Mouse (Mus musculus): ENCODE results near the gene Ndufs2. TPM values are rescaled to one million over a fixed set of nuclear protein-coding genes. Genes with fewer than 3 reads are reported as not detected.
A peak's percentile ranks its signal among the peaks of the same experiment; 100 is the strongest.
"Not testable (repeated sequence)": the region's sequence is repeated elsewhere in the genome, so short reads cannot be mapped to it uniquely, and the experiment has no call there.

The Ndufs2 gene
- total RNA-seq, 2 experiments from 2014 or later, result 804 to 821 TPM

DNA sequence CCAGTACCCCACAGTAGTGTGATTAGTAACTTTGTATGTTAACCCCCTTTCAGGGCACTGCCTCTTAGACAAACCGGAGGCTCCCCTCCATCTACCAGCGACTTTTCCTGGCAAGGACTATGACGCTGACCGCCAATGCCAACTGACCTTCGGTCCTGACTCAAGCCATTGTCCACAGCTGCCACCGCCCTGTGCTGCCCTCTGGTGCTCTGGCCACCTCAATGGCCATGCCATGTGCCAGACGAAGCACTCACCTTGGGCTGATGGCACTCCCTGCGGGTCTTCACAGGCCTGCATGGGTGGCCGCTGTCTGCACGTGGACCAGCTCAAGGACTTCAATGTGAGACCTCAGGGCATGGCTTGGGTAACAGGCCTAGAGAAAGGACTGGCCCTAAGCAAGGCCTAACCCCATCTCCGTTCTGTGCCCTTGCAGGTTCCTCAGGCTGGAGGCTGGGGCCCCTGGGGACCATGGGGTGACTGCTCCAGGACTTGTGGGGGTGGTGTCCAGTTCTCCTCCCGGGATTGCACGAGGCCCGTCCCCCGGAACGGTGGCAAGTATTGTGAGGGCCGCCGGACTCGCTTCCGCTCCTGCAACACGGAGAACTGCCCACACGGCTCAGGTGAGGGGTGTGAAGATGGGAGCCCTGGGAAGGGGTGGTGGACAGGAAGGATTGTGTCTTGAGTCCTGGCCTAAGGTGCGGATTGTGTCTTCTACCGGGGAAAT, 5.1 kb upstream of the Ndufs2 start:
- no peak for DNase-seq (ENCODE audit: low spot score)

DNA sequence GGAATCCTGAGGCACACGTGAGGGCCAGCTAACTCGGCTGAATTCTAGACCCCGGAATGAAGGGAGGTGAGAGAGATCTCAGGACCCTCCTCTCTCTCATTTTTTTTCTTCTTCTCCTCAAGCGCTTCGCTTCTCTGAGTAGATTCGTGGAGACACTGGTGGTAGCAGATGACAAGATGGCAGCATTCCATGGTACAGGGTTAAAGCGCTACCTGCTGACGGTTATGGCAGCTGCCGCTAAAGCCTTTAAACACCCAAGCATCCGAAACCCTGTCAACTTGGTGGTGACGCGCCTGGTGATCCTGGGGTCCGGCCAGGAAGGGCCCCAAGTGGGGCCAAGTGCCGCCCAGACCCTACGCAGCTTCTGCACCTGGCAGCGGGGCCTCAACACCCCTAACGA, 1.2 kb upstream of the Ndufs2 start:
- no peak for DNase-seq (ENCODE audit: low spot score)

DNA sequence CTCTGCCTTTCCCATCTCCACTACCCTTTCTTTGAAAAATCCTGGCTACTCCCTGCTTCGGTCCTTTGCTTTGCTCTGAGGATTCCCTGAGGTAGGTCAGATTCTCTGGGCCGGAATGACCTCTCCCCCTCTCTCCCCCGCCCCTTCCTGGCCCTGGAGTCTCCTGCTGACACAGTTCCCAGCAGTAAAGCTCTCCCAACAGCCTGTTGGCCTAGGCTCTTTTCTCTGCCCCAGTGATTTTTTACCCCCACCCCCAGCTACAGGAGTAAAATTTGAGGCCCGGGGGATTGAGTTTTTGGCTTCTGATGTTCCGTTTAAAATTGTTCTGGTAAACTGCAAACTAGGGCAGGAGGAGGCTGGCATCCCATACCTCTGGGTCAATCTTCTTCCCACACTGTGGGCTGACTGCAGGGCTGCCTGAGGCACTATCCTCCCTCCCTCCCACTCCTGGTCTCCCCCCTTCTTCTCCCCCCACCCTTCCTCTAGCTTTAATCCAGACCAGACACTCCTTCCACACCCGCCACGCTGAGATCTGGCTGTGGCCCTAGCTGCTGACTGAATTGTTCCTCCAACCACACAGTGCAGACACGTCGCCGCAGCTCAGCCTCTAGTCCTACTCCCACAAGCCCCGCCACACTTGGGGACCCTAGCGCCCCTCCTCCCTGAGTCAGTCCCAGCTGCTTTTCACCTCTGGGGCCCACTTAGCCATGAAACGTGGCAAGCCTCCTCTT, 571 bp upstream of the Ndufs2 start:
- no peak for DNase-seq (ENCODE audit: low spot score)

DNA sequence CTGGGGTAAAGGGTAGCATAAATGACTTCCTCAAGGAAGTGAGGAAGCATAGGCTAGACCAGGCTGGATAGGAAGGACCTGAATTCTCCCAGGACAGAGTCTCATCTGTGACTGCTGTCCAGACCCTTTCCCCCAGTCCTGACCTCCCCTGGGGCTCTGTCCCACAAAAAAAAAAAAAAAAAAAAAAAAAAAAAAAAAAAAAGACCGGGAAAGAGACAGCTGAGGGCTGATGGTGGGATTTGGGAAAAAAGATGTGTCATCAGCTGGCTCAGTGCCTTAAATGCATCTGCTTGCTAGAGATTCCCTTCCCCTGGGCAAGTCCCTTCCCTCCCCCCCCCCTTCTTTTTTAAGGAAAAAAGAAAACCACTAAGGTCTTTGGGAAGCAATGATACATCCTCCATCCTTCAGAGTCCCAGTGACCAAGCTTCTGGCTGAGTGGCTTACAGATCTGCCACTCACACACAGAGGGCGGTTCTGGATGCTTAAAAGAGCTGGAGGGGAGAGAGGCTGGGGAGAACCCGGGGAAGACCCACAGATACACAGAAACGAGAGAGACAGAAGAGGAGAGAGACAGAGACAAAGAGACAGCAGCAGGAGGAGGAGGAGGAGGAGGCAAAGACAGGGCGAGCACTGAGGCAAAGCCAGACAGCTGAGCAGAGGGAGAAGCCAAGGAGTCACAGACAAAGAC, 1.1 kb downstream of the Ndufs2 start, which contains the start of gene Adamts4:
Gene Adamts4, plus strand, starts transcription at position 509 of the 688 bp plus-strand sequence.
- no peak for DNase-seq (ENCODE audit: low spot score)

DNA sequence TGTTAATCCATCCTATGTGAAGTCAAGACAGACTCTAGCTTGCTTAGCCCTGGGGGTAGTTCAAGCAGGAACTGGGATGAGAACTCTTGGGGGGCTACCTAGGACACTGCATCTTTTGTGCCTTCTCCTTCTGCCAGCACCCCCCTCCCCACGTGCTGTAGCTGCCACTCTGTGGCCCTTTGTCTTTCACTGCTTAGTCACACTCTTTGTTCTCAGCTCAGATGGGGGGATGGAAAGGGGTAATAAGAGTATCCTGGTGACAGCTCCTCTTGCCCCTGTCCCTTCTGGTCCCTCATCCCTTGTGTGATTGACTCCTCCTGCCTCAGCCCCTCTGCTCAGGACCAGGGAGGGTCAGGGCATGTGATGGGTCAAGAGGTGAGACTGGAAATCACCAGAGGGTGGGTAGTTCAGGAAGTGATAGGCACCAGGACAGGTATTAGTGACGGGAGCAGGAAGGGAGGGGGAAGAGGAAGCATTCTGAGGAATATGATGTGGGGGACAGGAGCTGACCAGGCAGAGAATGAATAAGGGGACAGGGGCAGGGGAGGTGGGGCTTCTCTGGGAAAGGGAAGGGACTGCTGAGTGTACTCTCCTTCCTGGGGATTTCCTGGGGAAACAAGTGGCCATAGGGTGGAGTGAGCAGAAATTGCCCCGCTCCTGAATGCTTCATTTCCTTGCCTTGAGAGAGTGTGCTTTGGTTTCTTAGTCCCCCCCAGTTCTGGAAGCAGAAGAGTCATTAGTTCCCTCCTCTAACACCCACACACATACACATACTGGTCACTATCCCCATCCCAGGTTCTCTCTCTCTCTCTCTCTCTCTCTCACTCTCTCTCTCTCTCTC, 2.6 kb downstream of the Ndufs2 start:
- no peak for DNase-seq (ENCODE audit: low spot score)

DNA sequence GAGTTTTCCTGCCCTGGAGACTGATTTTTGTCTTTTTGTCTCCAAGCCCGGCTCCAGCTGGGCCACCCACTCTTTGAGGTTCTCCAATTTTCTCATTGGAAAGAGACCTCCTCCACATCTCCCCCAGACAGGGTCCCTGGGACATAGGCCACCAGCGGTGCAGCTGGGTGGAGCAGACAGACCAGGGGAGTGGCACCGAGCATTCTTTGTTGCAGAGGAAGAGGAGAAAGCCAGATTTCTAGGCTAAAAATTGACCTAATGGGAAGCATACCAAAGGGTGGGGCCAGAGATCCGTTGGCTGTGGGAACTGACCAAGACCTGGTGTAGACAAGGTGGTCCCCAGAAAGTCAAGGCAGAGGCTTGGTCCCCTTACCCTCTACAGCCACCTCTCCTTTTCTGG, 3.3 kb downstream of the Ndufs2 start:
- DNase-seq (ENCODE audit: low spot score), result no peak

DNA sequence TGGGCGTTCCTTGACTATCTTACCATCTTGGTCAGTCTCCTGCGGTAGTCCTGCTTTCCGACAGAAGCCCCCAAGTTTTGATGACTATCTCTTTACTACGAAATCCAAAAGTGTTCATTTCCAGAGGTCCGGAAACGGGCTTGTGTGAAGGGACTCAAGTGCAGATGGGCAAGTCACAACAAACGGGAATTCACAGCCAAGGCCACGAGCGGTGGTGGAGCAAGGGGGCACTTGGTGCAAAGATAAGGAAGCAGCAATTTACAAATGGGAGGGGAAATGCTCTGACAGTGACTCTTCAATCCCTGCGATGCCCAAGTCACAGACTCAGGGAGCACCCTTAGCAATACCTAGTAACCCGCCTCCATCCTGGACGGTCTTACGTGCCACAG, 3.7 kb downstream of the Ndufs2 start:
- DNase-seq (ENCODE audit: low spot score), result no peak

DNA sequence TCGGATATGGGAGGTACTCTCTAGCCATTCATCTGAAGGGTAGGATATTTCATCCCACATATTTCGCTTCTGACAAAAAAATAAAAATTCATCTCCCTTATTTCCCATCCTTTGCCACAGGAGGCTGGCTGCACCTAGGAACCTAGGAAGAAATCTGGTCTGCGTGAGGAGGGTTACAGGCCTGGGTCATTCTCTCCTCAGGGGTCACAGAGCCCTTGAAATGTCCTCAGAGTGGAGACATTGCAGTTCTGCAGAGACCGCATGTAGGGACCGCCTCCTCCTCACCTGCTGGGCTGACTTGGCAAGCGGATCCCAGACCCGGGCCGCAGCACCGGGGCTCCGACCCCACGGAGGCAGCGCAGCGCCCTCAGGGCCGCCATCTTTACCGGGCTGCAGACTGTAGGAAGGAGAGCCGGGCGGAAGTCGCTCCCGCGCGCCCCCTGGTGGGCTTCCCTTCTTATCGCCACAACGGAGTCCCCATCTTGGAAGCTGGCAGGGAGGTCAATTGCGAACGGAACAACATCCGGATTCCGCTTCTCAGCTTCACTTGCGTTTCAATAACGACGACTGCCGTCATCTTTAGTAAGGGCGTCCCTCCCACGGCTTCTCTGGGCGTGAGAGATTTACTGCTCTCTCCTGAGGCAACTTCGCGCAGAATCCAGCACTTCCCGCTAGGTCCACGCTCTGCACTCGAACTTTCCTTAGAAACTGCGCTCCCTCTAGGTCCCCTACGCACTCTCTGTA, 4.3 kb downstream of the Ndufs2 start:
- DNase-seq (ENCODE audit: low spot score), result peak; percentile 98

DNA sequence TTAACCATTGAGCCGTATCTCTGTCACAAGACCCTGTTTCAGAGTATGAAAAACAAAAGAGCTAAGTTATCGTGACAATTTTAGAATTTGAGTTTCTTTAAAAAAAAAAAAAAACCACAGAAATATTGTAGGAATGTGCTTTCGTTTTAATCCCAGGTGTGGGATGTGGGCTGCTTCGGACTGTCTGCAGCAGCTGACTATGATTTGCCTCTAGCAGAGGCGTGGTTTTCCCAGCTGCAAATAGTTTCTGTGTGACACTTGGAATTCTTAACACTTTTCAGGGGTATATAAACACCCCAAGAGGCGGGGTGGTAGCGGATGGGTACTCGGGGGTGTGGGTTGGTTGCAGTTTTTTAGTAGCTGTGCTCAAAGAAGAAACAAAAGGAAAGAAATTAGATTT, 5.8 kb downstream of the Ndufs2 start:
- no peak for DNase-seq (ENCODE audit: low spot score)

DNA sequence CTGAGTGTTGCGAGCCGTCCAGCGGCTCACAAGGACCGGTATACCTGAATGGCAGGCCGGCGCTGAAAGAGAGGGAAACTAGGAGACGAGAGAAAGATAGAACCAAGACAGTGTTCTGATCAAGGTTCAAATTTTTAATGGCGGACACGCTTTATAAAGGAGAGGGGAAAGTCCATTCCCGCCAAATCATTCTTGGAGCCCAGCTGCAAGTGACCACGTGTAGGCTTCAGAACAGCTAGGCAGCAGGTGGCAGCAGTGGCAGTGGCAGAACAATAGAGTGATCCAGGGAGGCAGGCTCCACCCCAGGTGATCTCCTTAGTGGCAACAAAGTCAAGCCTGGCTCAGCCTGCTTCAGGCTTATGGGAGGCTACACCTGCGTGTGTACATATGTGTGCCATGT, 9.2 kb downstream of the Ndufs2 start:
- not testable (repeated sequence) for DNase-seq (ENCODE audit: low spot score)

DNA sequence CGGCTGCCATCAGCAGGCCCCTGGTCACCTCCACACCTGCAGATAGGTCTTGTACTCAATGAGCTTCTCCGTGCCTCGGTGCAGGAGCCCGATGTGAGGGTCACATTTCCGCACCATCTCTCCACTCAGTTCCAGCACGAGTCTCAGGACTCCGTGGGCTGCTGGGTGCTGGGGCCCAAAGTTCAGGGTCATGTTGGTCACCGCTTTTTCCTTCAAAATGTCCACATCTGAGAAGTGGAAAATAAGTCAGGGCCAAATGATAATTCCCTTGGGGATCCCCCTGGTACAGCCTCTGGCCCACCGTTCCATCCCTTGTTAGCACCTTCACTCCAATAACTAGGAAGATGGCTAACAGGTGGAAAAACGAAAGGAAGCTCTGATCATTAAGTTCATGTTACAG, 10.3 kb downstream of the Ndufs2 start:
- no peak for DNase-seq (ENCODE audit: low spot score)

DNA sequence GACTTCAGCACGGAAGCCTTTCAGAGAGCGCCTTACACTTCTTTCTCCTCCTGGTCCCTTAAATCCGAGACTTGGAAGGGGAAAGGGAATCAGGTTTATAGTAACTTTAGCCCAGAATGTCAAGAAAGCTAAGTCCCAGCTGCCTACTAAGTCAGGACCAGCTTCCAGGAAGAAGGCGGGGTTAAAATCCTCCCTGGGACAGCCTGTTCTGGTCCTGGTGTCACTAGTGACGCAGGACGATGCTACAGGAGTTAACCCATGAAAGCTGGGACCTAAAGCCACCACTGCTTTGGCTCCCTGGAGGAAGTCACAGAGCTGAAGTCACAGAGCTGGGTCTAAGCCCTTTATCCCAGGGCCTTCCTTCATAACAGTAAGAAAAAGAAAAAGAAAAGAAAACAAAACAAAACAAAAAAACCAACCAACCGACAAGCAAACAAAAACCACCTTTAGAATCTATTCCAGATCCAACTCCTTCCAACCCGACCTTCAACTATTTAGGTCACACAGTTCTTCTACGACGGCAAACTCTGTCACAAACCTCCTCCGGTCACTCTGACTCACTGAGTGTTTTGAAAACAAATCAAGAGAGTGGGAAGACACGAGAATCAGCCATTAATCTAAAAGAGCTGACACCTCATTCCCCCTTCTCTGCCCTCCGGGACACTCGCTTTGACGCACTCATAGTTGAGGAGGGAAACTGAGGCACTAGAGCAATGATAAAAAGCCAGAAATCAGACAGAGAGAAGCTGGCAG, 11.0 kb downstream of the Ndufs2 start:
- peak; percentile 89 for DNase-seq (ENCODE audit: low spot score)

DNA sequence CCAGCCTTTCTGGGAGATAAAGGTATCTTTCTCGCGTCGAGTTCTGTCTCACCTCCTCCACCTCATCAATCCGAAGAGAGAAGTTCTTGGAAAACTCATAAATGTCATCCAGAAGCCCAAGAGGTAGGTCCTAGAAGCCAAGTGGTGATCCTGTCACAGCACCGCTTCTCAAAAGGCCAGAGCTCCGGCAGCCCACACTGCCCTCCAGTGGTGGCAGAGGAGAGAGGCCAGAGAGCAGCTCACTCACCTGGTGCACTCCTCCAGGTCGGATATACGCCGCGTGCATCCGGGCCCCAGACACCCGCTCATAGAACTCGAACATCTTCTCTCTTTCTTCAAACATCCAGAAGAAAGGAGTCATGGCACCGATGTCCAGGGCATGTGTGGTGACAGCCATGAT, 12.7 kb downstream of the Ndufs2 start:
- peak; percentile 72 for DNase-seq (ENCODE audit: low spot score)

DNA sequence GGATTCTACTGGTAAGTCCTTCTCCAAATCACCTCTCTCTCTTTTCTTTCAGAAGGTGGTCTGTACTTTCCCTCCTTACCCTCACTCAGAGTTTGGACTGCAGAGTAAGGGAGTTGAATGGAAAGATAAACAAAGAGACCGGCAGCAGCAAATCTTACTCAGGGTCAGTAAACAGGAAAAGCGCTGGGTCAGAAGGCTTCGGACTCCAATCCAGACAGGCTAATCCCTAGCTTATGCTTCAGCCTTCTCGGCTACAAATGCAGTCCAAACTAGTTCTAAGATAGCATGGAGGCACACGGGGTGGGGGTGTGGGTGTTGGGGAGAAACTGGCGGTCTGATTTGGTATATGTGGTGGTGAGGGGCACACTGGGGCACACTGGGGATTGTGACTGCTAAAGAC, 13.8 kb downstream of the Ndufs2 start:
- no peak for DNase-seq (ENCODE audit: low spot score)

DNA sequence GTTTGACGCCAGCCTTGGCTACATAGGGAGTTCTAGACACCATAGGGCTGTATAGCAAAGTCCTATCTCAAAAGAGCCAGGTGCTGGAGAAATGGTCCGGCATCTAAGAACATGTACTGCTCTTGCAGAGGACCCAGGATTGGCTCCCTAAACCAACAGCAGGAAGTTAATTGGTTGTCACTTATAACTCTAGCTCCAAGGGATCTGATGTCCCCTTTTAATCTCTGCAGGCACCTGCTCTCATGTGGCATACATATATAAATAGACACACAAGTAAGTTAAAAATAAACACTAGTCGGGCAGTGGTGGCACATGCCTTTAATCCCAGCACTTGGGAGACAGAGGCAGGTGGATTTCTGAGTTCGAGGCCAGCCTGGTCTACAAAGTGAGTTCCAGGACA, 15.4 kb downstream of the Ndufs2 start:
- no peak for DNase-seq (ENCODE audit: low spot score)

DNA sequence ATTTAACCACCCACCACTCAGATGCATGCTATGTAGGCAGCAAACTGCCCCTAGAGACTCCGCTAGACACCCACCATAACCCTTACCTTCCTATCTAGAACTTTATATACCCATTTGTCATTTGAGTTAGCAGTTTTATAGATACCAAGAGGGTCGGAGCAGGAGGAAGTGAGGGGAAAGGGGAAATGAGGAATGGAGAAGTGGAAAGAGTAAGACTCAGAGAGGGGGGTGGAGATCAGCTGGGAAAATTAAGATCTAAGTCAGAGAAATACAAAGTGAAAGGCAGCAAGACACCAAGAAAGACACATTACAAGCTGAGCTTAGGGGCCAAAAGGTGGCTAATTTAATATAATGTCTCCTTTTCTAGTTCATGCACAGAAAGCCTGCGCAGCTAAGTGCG, 16.6 kb downstream of the Ndufs2 start:
- no peak for DNase-seq (ENCODE audit: low spot score)

DNA sequence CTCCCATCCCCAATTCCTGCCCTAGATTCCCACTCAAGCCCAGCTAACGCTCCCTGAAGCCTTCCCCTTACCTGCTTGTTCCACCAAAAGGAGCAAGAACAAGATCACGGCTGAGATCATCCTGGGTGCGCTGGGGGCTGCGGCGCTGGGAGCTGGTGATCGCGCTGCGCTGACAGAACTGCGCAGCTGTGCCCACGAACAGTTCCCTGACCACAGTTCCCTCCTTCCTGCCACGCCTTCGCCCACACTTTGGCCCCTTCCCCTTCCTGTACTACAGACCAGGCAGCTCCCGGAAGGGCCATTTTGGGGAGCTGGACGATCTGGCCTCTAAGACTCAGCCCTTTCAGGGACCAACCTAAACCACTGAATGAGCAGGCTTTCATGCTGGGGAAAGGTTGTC, 17.1 kb downstream of the Ndufs2 start, which contains the start of gene Fcer1g:
Gene Fcer1g, minus strand, starts transcription at position 240 of the 400 bp plus-strand sequence.
- no peak for DNase-seq (ENCODE audit: low spot score)

DNA sequence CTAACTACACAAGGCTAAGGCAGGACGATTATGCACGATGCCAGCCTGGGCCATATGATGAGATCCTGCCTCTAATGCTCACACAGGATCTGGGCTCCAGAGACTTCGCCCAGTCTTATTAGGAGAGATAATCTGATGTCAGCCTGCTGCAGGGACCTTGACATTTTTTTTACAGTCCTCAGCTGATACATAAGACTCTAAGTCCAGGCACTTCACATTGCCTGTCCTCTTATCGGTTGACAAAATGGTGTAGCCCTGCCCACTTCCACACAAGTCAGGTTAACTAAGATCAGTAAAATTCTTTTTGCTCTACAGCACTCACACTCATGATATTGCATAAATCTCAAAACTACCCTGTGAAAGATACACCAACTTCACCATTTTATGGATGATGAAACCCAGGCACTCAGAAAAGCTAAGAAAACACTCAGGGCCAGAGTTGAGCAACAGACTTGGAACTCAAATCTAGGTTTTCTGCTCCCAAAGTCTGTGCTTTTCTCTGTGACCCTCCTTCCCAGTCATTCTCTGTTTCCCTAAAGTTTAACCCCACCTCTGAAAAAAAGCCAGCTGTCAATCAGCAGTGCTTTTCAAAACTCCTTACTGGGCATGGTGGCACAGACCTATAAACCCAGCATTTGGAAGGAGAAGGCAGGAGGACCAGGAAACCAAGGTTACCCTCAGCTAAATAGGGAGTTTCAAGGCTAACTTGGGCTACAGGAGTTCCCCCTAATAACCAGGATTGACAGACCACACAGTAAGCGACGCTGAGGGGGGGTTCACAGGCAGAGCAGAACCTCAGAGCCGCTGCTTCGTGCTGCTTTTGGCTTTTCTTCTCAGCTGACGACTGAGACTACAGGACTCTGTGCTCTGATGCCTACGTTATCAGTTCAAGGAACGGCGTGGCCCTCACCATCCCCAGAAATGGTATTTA, 18.1 kb downstream of the Ndufs2 start:
- DNase-seq (ENCODE audit: low spot score), result no peak

DNA sequence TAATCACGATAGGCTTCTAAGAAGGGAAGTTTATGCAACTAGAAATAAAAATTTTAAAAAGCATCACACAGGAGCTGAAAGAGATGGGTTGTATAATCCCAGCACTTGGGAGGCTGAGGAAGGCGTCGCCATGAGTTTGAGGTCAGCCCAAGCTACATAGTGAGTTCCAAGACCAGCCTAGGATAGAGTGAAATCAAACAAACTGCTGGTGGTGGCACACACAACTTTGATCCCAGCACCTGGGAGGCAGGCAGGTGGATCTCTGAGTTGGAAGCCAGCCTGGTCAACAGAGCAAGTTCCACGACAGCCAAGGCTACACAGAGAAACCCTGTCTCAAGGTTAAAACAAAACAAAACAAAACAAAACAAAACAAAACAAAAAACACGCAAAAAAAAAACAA, 18.8 kb downstream of the Ndufs2 start:
- DNase-seq (ENCODE audit: low spot score), result no peak
